Mouse (Mus musculus) frontal cortex, adult (tissue): ENCODE data around the gene C1s2.
"Not testable (repeated sequence)": the region's sequence is repeated elsewhere in the genome, so short reads cannot be mapped to it uniquely, and the experiment has no call there.

Experiments
- ATAC-seq: cut with Nextera tagmentation; 2 replicates; pipeline ENCODE4 v1.9.2; 2017; ENCODE audit warnings: mild to moderate bottlenecking, moderate library complexity, mixed read lengths; ENCODE audit not compliant: low TSS enrichment

Gene C1s2

GRCm38 (mm10) chr6:124635985-124636384 lies at the start of gene C1s2:
Gene C1s2 (minus strand): TSS chr6:124636085.
- ATAC-seq: not testable (repeated sequence)

DNA sequence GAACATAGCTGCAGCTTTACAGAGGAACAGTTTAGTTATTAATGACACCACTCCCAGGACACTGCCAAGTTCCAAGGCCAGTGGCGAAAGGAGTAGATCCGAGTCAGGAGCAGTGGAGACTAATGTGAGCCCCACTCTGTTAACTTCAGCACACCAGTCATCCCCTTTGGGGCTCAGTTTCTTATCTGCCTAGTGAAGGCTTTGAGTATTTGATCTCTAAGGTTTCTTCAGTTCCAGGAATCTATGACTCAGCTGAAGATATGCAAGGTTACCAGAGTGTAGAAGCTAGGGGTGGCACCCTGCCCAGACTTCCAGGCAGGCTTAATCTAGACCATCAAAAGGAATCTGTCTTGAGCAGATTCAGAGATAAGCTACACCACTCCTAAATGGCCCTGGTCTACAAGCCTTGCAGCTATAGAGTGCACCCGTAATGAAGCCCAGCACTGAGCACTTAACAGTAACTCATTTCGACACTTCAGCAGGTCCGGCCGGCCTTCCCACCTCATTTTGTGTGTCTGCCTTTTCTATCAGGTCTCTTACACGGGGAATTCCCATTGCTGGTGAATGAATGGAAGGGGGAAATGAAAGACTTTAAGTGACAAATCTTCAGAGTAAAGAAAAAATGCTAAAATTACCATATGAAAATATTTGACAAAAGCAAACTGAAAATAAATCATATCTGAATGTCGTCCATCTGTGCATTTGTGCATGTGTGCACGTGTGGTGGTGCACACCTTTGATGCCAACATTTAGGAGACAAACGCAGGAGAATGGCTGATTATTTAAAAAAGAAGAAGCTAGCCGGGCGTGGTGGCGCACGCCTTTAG lies 47.9 kb upstream of the C1s2 start:
- ATAC-seq: peak; percentile 76

DNA sequence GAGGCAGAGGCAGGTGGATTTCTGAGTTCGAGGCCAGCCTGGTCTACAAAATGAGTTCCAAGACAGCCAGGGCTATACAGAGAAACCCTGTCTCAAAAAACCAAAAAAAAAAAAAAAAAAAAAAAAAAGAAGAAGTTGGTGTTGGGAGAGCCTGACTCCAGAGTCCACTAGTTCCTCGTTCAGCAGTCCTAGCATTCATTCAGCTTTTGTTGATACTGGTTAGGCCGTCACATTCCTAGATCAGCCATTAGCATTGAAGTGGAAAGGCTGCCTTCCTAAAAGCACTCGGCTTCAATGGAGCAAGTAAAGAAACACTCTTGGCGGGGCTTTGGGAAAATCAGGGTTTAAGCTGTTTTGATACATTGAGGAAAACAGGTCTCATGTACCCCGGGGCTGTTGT lies 46.4 kb upstream of the C1s2 start:
- not testable (repeated sequence) for ATAC-seq

- ATAC-seq: peak; percentile 65
These were observed 43.6 kb upstream of the C1s2 start for GRCm38 (mm10) chr6:124679486-124679885.

- no peak for ATAC-seq
These were observed 42.9 kb upstream of the C1s2 start for GRCm38 (mm10) chr6:124678769-124679168.

GRCm38 (mm10) chr6:124676171-124676570 lies 40.3 kb upstream of the C1s2 start:
- ATAC-seq: no peak

GRCm38 (mm10) chr6:124674591-124674990 lies 38.7 kb upstream of the C1s2 start:
- ATAC-seq: no peak

GRCm38 (mm10) chr6:124673619-124674018 lies 37.7 kb upstream of the C1s2 start:
- peak; percentile 96 for ATAC-seq

GRCm38 (mm10) chr6:124672100-124672499 lies 36.2 kb upstream of the C1s2 start:
- ATAC-seq: no peak

- no peak for ATAC-seq
These were observed 34.5 kb upstream of the C1s2 start for GRCm38 (mm10) chr6:124670281-124670900.

- no peak for ATAC-seq
These were observed 33.5 kb upstream of the C1s2 start for GRCm38 (mm10) chr6:124669234-124669859.

GRCm38 (mm10) chr6:124665011-124665410 lies 29.1 kb upstream of the C1s2 start:
- no peak for ATAC-seq

- ATAC-seq: no peak
These were observed 28.4 kb upstream of the C1s2 start for GRCm38 (mm10) chr6:124664256-124664655.

GRCm38 (mm10) chr6:124663424-124663795 lies 27.5 kb upstream of the C1s2 start:
- ATAC-seq: peak; percentile 2; the same call in 1 of the 2 replicates

- peak; percentile 94 for ATAC-seq
These were observed 26.9 kb upstream of the C1s2 start, which contains the start of gene Lpcat3 for GRCm38 (mm10) chr6:124662477-124663423. Gene Lpcat3 (plus strand): TSS chr6:124663027.

DNA sequence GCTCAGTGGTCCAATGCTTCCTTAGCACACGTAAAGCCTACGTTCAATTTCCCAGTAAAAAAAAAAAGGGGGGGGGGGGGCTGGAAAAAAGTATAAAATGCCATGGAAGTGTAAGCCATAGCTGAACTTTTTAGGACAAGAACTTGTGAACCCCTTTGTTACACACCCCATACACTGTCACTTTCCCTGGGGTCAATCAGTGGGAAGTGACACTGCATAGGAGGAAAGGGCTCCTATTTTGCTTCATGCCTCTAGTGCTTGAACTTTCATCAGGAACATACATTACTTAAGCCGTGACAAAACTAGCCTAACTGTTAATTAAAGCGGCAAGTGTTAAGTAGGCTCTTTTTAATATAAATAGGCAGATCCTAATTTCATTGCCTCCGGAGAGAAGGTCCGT lies 26.1 kb upstream of the C1s2 start:
- ATAC-seq: no peak

- no peak for ATAC-seq
These were observed 25.4 kb upstream of the C1s2 start for GRCm38 (mm10) chr6:124661156-124661806.

DNA sequence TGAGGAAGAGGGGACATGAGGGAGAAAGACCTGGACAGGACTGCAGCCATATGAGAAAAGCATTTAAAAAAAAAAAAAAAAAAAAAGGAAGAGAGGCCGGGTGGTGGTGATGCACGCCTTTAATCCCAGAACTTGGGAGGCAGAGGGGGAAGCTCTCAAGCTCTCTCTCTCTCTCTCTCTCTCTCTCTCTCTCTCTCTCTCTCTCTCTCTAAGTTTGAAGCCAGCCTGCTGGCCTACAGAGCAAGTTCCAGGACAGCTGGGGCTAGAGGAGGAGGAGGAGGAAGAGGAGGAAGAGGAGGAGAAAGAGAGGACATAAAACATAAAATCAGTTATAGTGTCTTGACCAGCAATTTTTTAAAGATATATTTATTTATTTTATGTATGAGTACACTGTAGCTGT lies 22.2 kb upstream of the C1s2 start:
- ATAC-seq: no peak

- ATAC-seq: no peak
These were observed 20.0 kb upstream of the C1s2 start for GRCm38 (mm10) chr6:124655893-124656292.

DNA sequence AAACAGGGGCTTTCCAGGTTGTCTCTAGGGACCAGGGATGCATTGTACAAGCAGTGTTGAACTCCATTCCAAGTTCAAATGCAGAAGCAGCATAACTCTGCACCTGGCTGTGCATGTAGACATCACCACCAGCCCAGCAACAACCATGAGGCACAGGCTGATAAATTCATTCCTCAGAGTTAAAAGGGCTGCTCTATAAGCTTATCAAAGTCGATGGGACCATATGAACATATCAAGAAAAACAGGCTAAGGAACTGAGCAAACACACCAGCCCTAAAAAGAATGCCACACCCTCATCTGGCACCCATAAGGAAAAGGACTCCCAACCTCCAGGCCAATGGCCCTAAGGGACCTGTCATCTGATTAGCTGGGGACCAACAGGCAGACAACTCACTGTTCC lies 10.5 kb upstream of the C1s2 start:
- ATAC-seq: no peak

DNA sequence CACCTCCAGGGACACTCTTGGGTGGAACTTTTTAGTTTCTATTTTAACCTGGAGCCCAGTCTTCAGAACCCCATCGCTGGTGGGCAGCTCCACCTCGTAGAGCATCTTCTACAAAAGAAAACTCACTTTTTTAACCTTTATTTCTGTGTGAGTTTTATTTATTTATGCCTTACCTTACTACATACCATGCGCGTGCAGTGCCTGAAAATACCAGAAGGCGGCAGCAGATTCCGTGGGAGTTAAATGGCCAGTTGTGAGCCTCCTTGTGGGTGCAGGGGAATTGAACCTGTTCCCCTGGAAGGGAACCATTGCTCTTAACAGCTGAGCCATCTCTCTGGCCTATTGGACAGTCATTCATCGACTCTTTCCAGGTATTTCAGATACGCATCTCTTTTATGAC lies 5.1 kb upstream of the C1s2 start:
- no peak; the same call in 1 of the 2 replicates for ATAC-seq
